Mouse (Mus musculus): ENCODE results near the gene Odf2.
A peak's percentile ranks its signal among the peaks of the same experiment; 100 is the strongest.
"Not testable (repeated sequence)": the region's sequence is repeated elsewhere in the genome, so short reads cannot be mapped to it uniquely, and the experiment has no call there.

Gene Odf2

GRCm38 (mm10) chr2:29869646-29870451, 19.2 kb upstream of the Odf2 start:
- no peak for DNase-seq

GRCm38 (mm10) chr2:29872581-29873295, 16.3 kb upstream of the Odf2 start:
- DNase-seq: no peak

- DNase-seq: no peak
Observed at GRCm38 (mm10) chr2:29873801-29874200, 15.2 kb upstream of the Odf2 start.

GRCm38 (mm10) chr2:29878061-29878460, 11.0 kb upstream of the Odf2 start:
- no peak for DNase-seq

GRCm38 (mm10) chr2:29879191-29879590, 9.8 kb upstream of the Odf2 start:
- no peak for DNase-seq

- peak; percentile 37 for DNase-seq
Observed at GRCm38 (mm10) chr2:29879964-29880830, 8.8 kb upstream of the Odf2 start.

GRCm38 (mm10) chr2:29886659-29887292, 2.2 kb upstream of the Odf2 start:
- not testable (repeated sequence) for DNase-seq

- DNase-seq: peak; percentile 87
Observed at GRCm38 (mm10) chr2:29889991-29890833, 1.2 kb downstream of the Odf2 start.

GRCm38 (mm10) chr2:29891773-29892172, 2.8 kb downstream of the Odf2 start:
- DNase-seq: no peak

- DNase-seq: no peak
Observed at GRCm38 (mm10) chr2:29896071-29896470, 7.0 kb downstream of the Odf2 start.

GRCm38 (mm10) chr2:29897366-29897765, 8.3 kb downstream of the Odf2 start:
- DNase-seq: no peak

GRCm38 (mm10) chr2:29898081-29898480, 9.1 kb downstream of the Odf2 start:
- DNase-seq: no peak

GRCm38 (mm10) chr2:29902194-29902593, 13.2 kb downstream of the Odf2 start:
- DNase-seq: no peak

- not testable (repeated sequence) for DNase-seq
Observed at GRCm38 (mm10) chr2:29908171-29908570, 19.1 kb downstream of the Odf2 start.

GRCm38 (mm10) chr2:29910042-29910441, 21.0 kb downstream of the Odf2 start:
- DNase-seq: no peak

GRCm38 (mm10) chr2:29917621-29918020, 28.6 kb downstream of the Odf2 start:
- DNase-seq: no peak

GRCm38 (mm10) chr2:29922011-29922410, 33.0 kb downstream of the Odf2 start:
- peak; percentile 18 for DNase-seq

- no peak for DNase-seq
Observed at GRCm38 (mm10) chr2:29926542-29926941, 37.5 kb downstream of the Odf2 start.

- no peak for DNase-seq
Observed at GRCm38 (mm10) chr2:29930506-29930905, 41.5 kb downstream of the Odf2 start.

GRCm38 (mm10) chr2:29931194-29931593, 42.2 kb downstream of the Odf2 start:
- DNase-seq: no peak

GRCm38 (mm10) chr2:29934906-29935599, 46.0 kb downstream of the Odf2 start, which contains the start of gene Gle1:
Gene Gle1 (plus strand): TSS chr2:29935426.
- peak; percentile 96 for DNase-seq
